Mouse (Mus musculus): Measurements from ENCODE around the gene Serpina9. TPM values are rescaled to one million over a fixed set of nuclear protein-coding genes. Genes with fewer than 3 reads are reported as not detected.
A peak's percentile ranks its signal among the peaks of the same experiment; 100 is the strongest.

The Serpina9 gene
- polyA plus RNA-seq, 1 experiment from 2014 or later = 0.82 TPM

- no peak overlapping the region for H3K27ac ChIP-seq (replicated peaks; ENCODE audit: low read depth, low read length)
- no peaks in the 10 kb centered on the region for H3K27me3 ChIP-seq (replicated peaks; ENCODE audit: control insufficient read depth, insufficient read depth, low read length)
- no peak for DNase-seq (ENCODE audit: low spot score)
- ATAC-seq (ENCODE audit: low read depth) = no peak
- H3K4me3 ChIP-seq (ENCODE audit: low read depth, low read length) = no peak overlapping the region
- WGBS = 87% methylated on average over 2 of the region's 2 CpGs
- no peaks in the 10 kb centered on the region for H3K9me3 ChIP-seq (ENCODE audit: control insufficient read depth, low read length)
- no peak overlapping the region for H3K9ac ChIP-seq (ENCODE audit: low read depth, low read length)
- no peak overlapping the region for H3K4me2 ChIP-seq (ENCODE audit: low read depth, low read length)
- H3K36me3 ChIP-seq (ENCODE audit: control insufficient read depth, insufficient read depth, low read length) = no peaks in the 10 kb centered on the region
- H3K4me1 ChIP-seq (ENCODE audit: control insufficient read depth, insufficient read depth, low read length) = no peaks in the 10 kb centered on the region
Observed at GRCm38 (mm10) chr12:104042753-104043152, 29.2 kb upstream of the Serpina9 start.

GRCm38 (mm10) chr12:104041401-104041800 lies 27.8 kb upstream of the Serpina9 start:
- Histone ChIP-seq H3K4me3 (ENCODE audit: low read depth, low read length) (no peak overlapping the region), H3K4me1 (ENCODE audit: control insufficient read depth, insufficient read depth, low read length) (no peaks in the 10 kb centered on the region), H3K9ac (ENCODE audit: low read depth, low read length) (no peak overlapping the region), H3K27ac (replicated peaks; ENCODE audit: low read depth, low read length) (no peak overlapping the region), H3K4me2 (ENCODE audit: low read depth, low read length) (no peak overlapping the region), H3K9me3 (ENCODE audit: control insufficient read depth, low read length) (no peaks in the 10 kb centered on the region), H3K36me3 (ENCODE audit: control insufficient read depth, insufficient read depth, low read length) (no peaks in the 10 kb centered on the region), H3K27me3 (replicated peaks; ENCODE audit: control insufficient read depth, insufficient read depth, low read length) (no peaks in the 10 kb centered on the region)
- DNase-seq (ENCODE audit: low spot score) (peak; percentile 34), ATAC-seq (ENCODE audit: low read depth) (no peak)
- 75% methylated on average over 4 of the region's 6 CpGs for WGBS

- DNase-seq (ENCODE audit: low spot score) (no peak), ATAC-seq (ENCODE audit: low read depth) (no peak)
- 87% methylated on average over 7 of the region's 7 CpGs for WGBS
- Histone ChIP-seq H3K9me3 (ENCODE audit: control insufficient read depth, low read length) (no peaks in the 10 kb centered on the region), H3K27ac (replicated peaks; ENCODE audit: low read depth, low read length) (no peak overlapping the region), H3K4me1 (ENCODE audit: control insufficient read depth, insufficient read depth, low read length) (no peaks in the 10 kb centered on the region), H3K4me2 (ENCODE audit: low read depth, low read length) (no peak overlapping the region), H3K4me3 (ENCODE audit: low read depth, low read length) (no peak overlapping the region), H3K27me3 (replicated peaks; ENCODE audit: control insufficient read depth, insufficient read depth, low read length) (no peaks in the 10 kb centered on the region), H3K36me3 (ENCODE audit: control insufficient read depth, insufficient read depth, low read length) (no peaks in the 10 kb centered on the region), H3K9ac (ENCODE audit: low read depth, low read length) (no peak overlapping the region)
Observed at GRCm38 (mm10) chr12:104038181-104038580, 24.6 kb upstream of the Serpina9 start.

- Histone ChIP-seq H3K4me2 (ENCODE audit: low read depth, low read length) (no peak overlapping the region), H3K4me3 (ENCODE audit: low read depth, low read length) (no peak overlapping the region), H3K9ac (ENCODE audit: low read depth, low read length) (no peak overlapping the region), H3K4me1 (ENCODE audit: control insufficient read depth, insufficient read depth, low read length) (no peaks in the 10 kb centered on the region), H3K36me3 (ENCODE audit: control insufficient read depth, insufficient read depth, low read length) (no peaks in the 10 kb centered on the region), H3K9me3 (ENCODE audit: control insufficient read depth, low read length) (no peaks in the 10 kb centered on the region), H3K27ac (replicated peaks; ENCODE audit: low read depth, low read length) (no peak overlapping the region), H3K27me3 (replicated peaks; ENCODE audit: control insufficient read depth, insufficient read depth, low read length) (no peaks in the 10 kb centered on the region)
- 88% methylated on average over 1 of the region's 1 CpGs for WGBS
- ATAC-seq (ENCODE audit: low read depth) (no peak), DNase-seq (ENCODE audit: low spot score) (no peak)
Observed at GRCm38 (mm10) chr12:104033752-104034151, 20.2 kb upstream of the Serpina9 start.

- DNase-seq (ENCODE audit: low spot score) (no peak), ATAC-seq (ENCODE audit: low read depth) (no peak)
- H3K4me2 ChIP-seq (ENCODE audit: low read depth, low read length) = no peak overlapping the region
- H3K9ac ChIP-seq (ENCODE audit: low read depth, low read length) = no peak overlapping the region
- no peak overlapping the region for H3K4me3 ChIP-seq (ENCODE audit: low read depth, low read length)
- H3K27ac ChIP-seq (replicated peaks; ENCODE audit: low read depth, low read length) = no peak overlapping the region
- WGBS = 42% methylated on average over 8 of the region's 8 CpGs
- H3K27me3 ChIP-seq (replicated peaks; ENCODE audit: control insufficient read depth, insufficient read depth, low read length) = no peaks in the 10 kb centered on the region
- H3K4me1 ChIP-seq (ENCODE audit: control insufficient read depth, insufficient read depth, low read length) = no peaks in the 10 kb centered on the region
- no peaks in the 10 kb centered on the region for H3K36me3 ChIP-seq (ENCODE audit: control insufficient read depth, insufficient read depth, low read length)
- H3K9me3 ChIP-seq (ENCODE audit: control insufficient read depth, low read length) = no peaks in the 10 kb centered on the region
Observed at GRCm38 (mm10) chr12:104029986-104030385, 16.4 kb upstream of the Serpina9 start.

- no peak for ATAC-seq (ENCODE audit: low read depth)
- Histone ChIP-seq H3K4me2 (ENCODE audit: low read depth, low read length) (no peak overlapping the region), H3K9ac (ENCODE audit: low read depth, low read length) (no peak overlapping the region), H3K4me1 (ENCODE audit: control insufficient read depth, insufficient read depth, low read length) (no peaks in the 10 kb centered on the region), H3K27me3 (replicated peaks; ENCODE audit: control insufficient read depth, insufficient read depth, low read length) (no peaks in the 10 kb centered on the region), H3K4me3 (ENCODE audit: low read depth, low read length) (no peak overlapping the region), H3K27ac (replicated peaks; ENCODE audit: low read depth, low read length) (no peak overlapping the region), H3K36me3 (ENCODE audit: control insufficient read depth, insufficient read depth, low read length) (no peaks in the 10 kb centered on the region), H3K9me3 (ENCODE audit: control insufficient read depth, low read length) (peaks cover 4% of the 10 kb centered on the region; the same call in 1 of the 2 replicates)
- DNase-seq (ENCODE audit: low spot score) = no peak
- 81% methylated on average over 3 of the region's 3 CpGs for WGBS
Observed at GRCm38 (mm10) chr12:104015280-104015679, 1.7 kb upstream of the Serpina9 start.

- Histone ChIP-seq H3K4me2 (ENCODE audit: low read depth, low read length) (no peak overlapping the region), H3K27me3 (replicated peaks; ENCODE audit: control insufficient read depth, insufficient read depth, low read length) (no peaks in the 10 kb centered on the region), H3K4me1 (ENCODE audit: control insufficient read depth, insufficient read depth, low read length) (no peaks in the 10 kb centered on the region), H3K27ac (replicated peaks; ENCODE audit: low read depth, low read length) (no peak overlapping the region), H3K4me3 (ENCODE audit: low read depth, low read length) (no peak overlapping the region), H3K9me3 (ENCODE audit: control insufficient read depth, low read length) (peaks cover 5% of the 10 kb centered on the region; the same call in 1 of the 2 replicates), H3K36me3 (ENCODE audit: control insufficient read depth, insufficient read depth, low read length) (no peaks in the 10 kb centered on the region), H3K9ac (ENCODE audit: low read depth, low read length) (no peak overlapping the region)
- DNase-seq (ENCODE audit: low spot score) = no peak
- 78% methylated on average over 5 of the region's 5 CpGs for WGBS
- ATAC-seq (ENCODE audit: low read depth) = no peak
Observed at GRCm38 (mm10) chr12:104004689-104005088, 8.9 kb downstream of the Serpina9 start.

GRCm38 (mm10) chr12:104003238-104003612 lies 10.3 kb downstream of the Serpina9 start:
- no peaks in the 10 kb centered on the region for H3K4me1 ChIP-seq (ENCODE audit: control insufficient read depth, insufficient read depth, low read length)
- 53% methylated on average over 4 of the region's 4 CpGs for WGBS
- no peak overlapping the region for H3K27ac ChIP-seq (replicated peaks; ENCODE audit: low read depth, low read length)
- peak; percentile 47; the same call in 1 of the 2 replicates for ATAC-seq (ENCODE audit: low read depth)
- no peaks in the 10 kb centered on the region for H3K36me3 ChIP-seq (ENCODE audit: control insufficient read depth, insufficient read depth, low read length)
- H3K27me3 ChIP-seq (replicated peaks; ENCODE audit: control insufficient read depth, insufficient read depth, low read length) = no peaks in the 10 kb centered on the region
- peaks cover 5% of the 10 kb centered on the region; the same call in 1 of the 2 replicates for H3K9me3 ChIP-seq (ENCODE audit: control insufficient read depth, low read length)
- H3K4me2 ChIP-seq (ENCODE audit: low read depth, low read length) = no peak overlapping the region
- no peak overlapping the region for H3K4me3 ChIP-seq (ENCODE audit: low read depth, low read length)
- peak; percentile 21 for DNase-seq (ENCODE audit: low spot score)
- H3K9ac ChIP-seq (ENCODE audit: low read depth, low read length) = no peak overlapping the region

GRCm38 (mm10) chr12:104002569-104003237 lies 10.9 kb downstream of the Serpina9 start:
- WGBS = 65% methylated on average over 10 of the region's 10 CpGs
- peak; percentile 44; the same call in 1 of the 2 replicates for ATAC-seq (ENCODE audit: low read depth)
- H3K27ac ChIP-seq (replicated peaks; ENCODE audit: low read depth, low read length) = no peak overlapping the region
- H3K9me3 ChIP-seq (ENCODE audit: control insufficient read depth, low read length) = peaks cover 5% of the 10 kb centered on the region; the same call in 1 of the 2 replicates
- H3K36me3 ChIP-seq (ENCODE audit: control insufficient read depth, insufficient read depth, low read length) = no peaks in the 10 kb centered on the region
- DNase-seq (ENCODE audit: low spot score) = peak; percentile 67
- no peak overlapping the region for H3K4me3 ChIP-seq (ENCODE audit: low read depth, low read length)
- H3K4me2 ChIP-seq (ENCODE audit: low read depth, low read length) = no peak overlapping the region
- no peaks in the 10 kb centered on the region for H3K27me3 ChIP-seq (replicated peaks; ENCODE audit: control insufficient read depth, insufficient read depth, low read length)
- no peak overlapping the region for H3K9ac ChIP-seq (ENCODE audit: low read depth, low read length)
- no peaks in the 10 kb centered on the region for H3K4me1 ChIP-seq (ENCODE audit: control insufficient read depth, insufficient read depth, low read length)
